Mouse (Mus musculus) forebrain, embryonic 12.5 days (tissue): ENCODE results near the gene Ubr3. TPM values are rescaled to one million over a fixed set of nuclear protein-coding genes. Genes with fewer than 3 reads are reported as not detected.
"Not testable (repeated sequence)": the region's sequence is repeated elsewhere in the genome, so short reads cannot be mapped to it uniquely, and the experiment has no call there.

Experiments
- ATAC-seq: fragments of 200-750 bp; cut with Nextera tagmentation; 2 replicates; pipeline ENCODE4 v1.8.0; 2017; ENCODE audit warnings: moderate TSS enrichment; ENCODE audit not compliant: low FRiP score
- H3K27ac ChIP-seq: fragments of 300-500 bp; sonication (generic); 2 replicates; pipeline ENCODE4 v1.5.1; 2016; ENCODE audit warnings: mild to moderate bottlenecking
- H3K27me3 ChIP-seq: fragments of 300-500 bp; sonication (generic); 2 replicates; pipeline ENCODE4 v1.6.1; 2016; ENCODE audit warnings: mild to moderate bottlenecking
- H3K36me3 ChIP-seq: fragments of 300-500 bp; sonication (generic); replicated peaks from 2 replicates; pipeline ENCODE4 v1.6.1; 2016; ENCODE audit warnings: mild to moderate bottlenecking
- H3K4me1 ChIP-seq: fragments of 300-500 bp; sonication (generic); 2 replicates; pipeline ENCODE4 v1.6.1; 2016
- H3K4me2 ChIP-seq: fragments of 300-500 bp; sonication (generic); 2 replicates; pipeline ENCODE4 v1.6.1; 2016; ENCODE audit warnings: mild to moderate bottlenecking, moderate library complexity
- H3K4me3 ChIP-seq: fragments of 300-500 bp; sonication (generic); replicated peaks from 2 replicates; pipeline ENCODE4 v1.5.1; 2016; ENCODE audit warnings: mild to moderate bottlenecking
- H3K9ac ChIP-seq: fragments of 300-500 bp; sonication (generic); 2 replicates; pipeline ENCODE4 v1.6.1; 2016; ENCODE audit warnings: mild to moderate bottlenecking
- H3K9me3 ChIP-seq: fragments of 300-500 bp; sonication (generic); 2 replicates; pipeline ENCODE4 v1.6.1; 2016
- WGBS: fragments of 180-500 bp; shearing (Covaris S2); methylation state at CpG from one replicate; pipeline ENCODE4 v1.1.7; 2016; 5-methylcytosine and 5-hydroxymethylcytosine counted together
- polyA plus RNA-seq: library from polyadenylated mRNA; unstranded; fragments of >200 nt; fragmentation: Nextera tagmentation; extraction: Ambion mirVana; gene quantifications from 2 replicates; pipeline ENCODE4 v1.2.1, GENCODE M21; 2016

Ubr3 gene
- polyA plus RNA-seq, 1 experiment from 2014 or later, result 22.2 TPM

- 0 out of 2 replicates have a peak within 1 kb of the TSS, but pooled peaks have one; percentile 14 for H3K27ac ChIP-seq
- peak within 1 kb of the TSS; percentile 61 for H3K4me3 ChIP-seq
- H3K4me1 ChIP-seq, result peaks cover 12% of the 10 kb centered on the region
- no peaks in the 10 kb centered on the region; the same call in 1 of the 2 replicates for H3K36me3 ChIP-seq
- peak; percentile 94 for ATAC-seq
- no peaks in the 10 kb centered on the region for H3K9me3 ChIP-seq
- H3K9ac ChIP-seq, result peak within 1 kb of the TSS; percentile 74
- WGBS, result 2% methylated on average over 45 of the region's 45 CpGs
- no peaks in the 10 kb centered on the region for H3K27me3 ChIP-seq
- peak within 1 kb of the TSS; percentile 70 for H3K4me2 ChIP-seq
These were observed 11.4 kb upstream of the Ubr3 start, which contains the start of gene Mettl5 for GRCm38 (mm10) chr2:69885451-69886305. TSS of gene Mettl5 (minus strand) at chr2:69885615.

- Histone ChIP-seq H3K36me3 (no peaks in the 10 kb centered on the region), H3K9me3 (no peaks in the 10 kb centered on the region), H3K4me3 (no peak overlapping the region), H3K27me3 (no peaks in the 10 kb centered on the region), H3K9ac (no peak overlapping the region), H3K4me1 (peaks cover 12% of the 10 kb centered on the region), H3K4me2 (no peak overlapping the region), H3K27ac (no peak overlapping the region)
- ATAC-seq, result no peak
- WGBS, result 85% methylated on average over 2 of the region's 2 CpGs
These were observed 8.1 kb upstream of the Ubr3 start for GRCm38 (mm10) chr2:69888957-69889356.

- Histone ChIP-seq H3K27me3 (no peaks in the 10 kb centered on the region), H3K4me3 (no peak overlapping the region), H3K4me1 (no peaks in the 10 kb centered on the region), H3K9ac (no peak overlapping the region), H3K4me2 (no peak overlapping the region), H3K9me3 (no peaks in the 10 kb centered on the region), H3K36me3 (no peaks in the 10 kb centered on the region), H3K27ac (no peak overlapping the region)
- WGBS, result 72% methylated on average over 7 of the region's 7 CpGs
- no peak for ATAC-seq
These were observed 6.2 kb upstream of the Ubr3 start for GRCm38 (mm10) chr2:69890843-69891242.

GRCm38 (mm10) chr2:69893145-69893544 lies 3.9 kb upstream of the Ubr3 start:
- Histone ChIP-seq H3K9me3 (no peaks in the 10 kb centered on the region), H3K4me3 (no peak overlapping the region), H3K4me2 (no peak overlapping the region), H3K36me3 (no peaks in the 10 kb centered on the region), H3K9ac (no peak overlapping the region), H3K4me1 (peaks cover 3% of the 10 kb centered on the region), H3K27ac (no peak overlapping the region), H3K27me3 (no peaks in the 10 kb centered on the region)
- 94% methylated on average over 1 of the region's 1 CpGs for WGBS
- ATAC-seq, result no peak

GRCm38 (mm10) chr2:69893891-69894290 lies 3.2 kb upstream of the Ubr3 start:
- Histone ChIP-seq H3K9ac (no peak overlapping the region), H3K27ac (no peak overlapping the region), H3K27me3 (no peaks in the 10 kb centered on the region), H3K4me1 (peaks cover 10% of the 10 kb centered on the region), H3K4me2 (no peak overlapping the region), H3K9me3 (no peaks in the 10 kb centered on the region), H3K4me3 (no peak overlapping the region), H3K36me3 (no peaks in the 10 kb centered on the region)
- WGBS, result 90% methylated on average over 5 of the region's 5 CpGs
- no peak for ATAC-seq

GRCm38 (mm10) chr2:69895502-69896223 lies 1.4 kb upstream of the Ubr3 start:
- no peak for ATAC-seq
- no peak overlapping the region for H3K4me3 ChIP-seq
- no peaks in the 10 kb centered on the region for H3K36me3 ChIP-seq
- H3K9ac ChIP-seq, result no peak overlapping the region
- H3K27ac ChIP-seq, result no peak overlapping the region
- H3K27me3 ChIP-seq, result no peaks in the 10 kb centered on the region
- 60% methylated on average over 14 of the region's 14 CpGs for WGBS
- H3K4me1 ChIP-seq, result peaks cover 18% of the 10 kb centered on the region
- no peaks in the 10 kb centered on the region for H3K9me3 ChIP-seq
- no peak overlapping the region for H3K4me2 ChIP-seq

- no peaks in the 10 kb centered on the region for H3K27me3 ChIP-seq
- peaks cover 18% of the 10 kb centered on the region for H3K4me1 ChIP-seq
- H3K4me3 ChIP-seq, result no peak overlapping the region
- H3K4me2 ChIP-seq, result no peak overlapping the region
- no peak overlapping the region for H3K9ac ChIP-seq
- no peaks in the 10 kb centered on the region for H3K9me3 ChIP-seq
- 94% methylated on average over 4 of the region's 4 CpGs for WGBS
- ATAC-seq, result no peak
- H3K36me3 ChIP-seq, result no peaks in the 10 kb centered on the region
- H3K27ac ChIP-seq, result no peak overlapping the region
These were observed 843 bp upstream of the Ubr3 start for GRCm38 (mm10) chr2:69896224-69896581.

GRCm38 (mm10) chr2:69897618-69898575 lies 851 bp downstream of the Ubr3 start:
- Histone ChIP-seq H3K4me3 (peak overlapping the region; percentile 99), H3K27ac (peak overlapping the region; percentile 93), H3K27me3 (no peaks in the 10 kb centered on the region), H3K9me3 (no peaks in the 10 kb centered on the region), H3K9ac (peak overlapping the region; percentile 96), H3K4me2 (peak overlapping the region; percentile 98), H3K4me1 (peaks cover 18% of the 10 kb centered on the region), H3K36me3 (peaks cover 3% of the 10 kb centered on the region; the same call in 1 of the 2 replicates)
- ATAC-seq, result peak; percentile 51
- 1% methylated on average over 53 of the region's 55 CpGs for WGBS

- peaks cover 7% of the 10 kb centered on the region; the same call in 1 of the 2 replicates for H3K36me3 ChIP-seq
- H3K4me1 ChIP-seq, result peaks cover 14% of the 10 kb centered on the region
- WGBS, result 97% methylated on average over 3 of the region's 3 CpGs
- ATAC-seq, result no peak
- H3K27me3 ChIP-seq, result no peaks in the 10 kb centered on the region
- no peak overlapping the region for H3K9ac ChIP-seq
- H3K27ac ChIP-seq, result no peak overlapping the region
- H3K4me3 ChIP-seq, result no peak overlapping the region
- H3K4me2 ChIP-seq, result no peak overlapping the region
- H3K9me3 ChIP-seq, result no peaks in the 10 kb centered on the region
These were observed 6.5 kb downstream of the Ubr3 start for GRCm38 (mm10) chr2:69903541-69903940.

- not testable (repeated sequence) for H3K27ac ChIP-seq, H3K4me1 ChIP-seq, H3K36me3 ChIP-seq, ATAC-seq, H3K9me3 ChIP-seq, H3K4me2 ChIP-seq, H3K9ac ChIP-seq, H3K27me3 ChIP-seq, H3K4me3 ChIP-seq
- 87% methylated on average over 4 of the region's 4 CpGs for WGBS
These were observed 10.3 kb downstream of the Ubr3 start for GRCm38 (mm10) chr2:69907394-69907793.

GRCm38 (mm10) chr2:69912801-69913200 lies 15.8 kb downstream of the Ubr3 start:
- 39% methylated on average over 2 of the region's 2 CpGs for WGBS
- ATAC-seq, result no peak

GRCm38 (mm10) chr2:69917301-69917700 lies 20.3 kb downstream of the Ubr3 start:
- no peak overlapping the region for H3K4me2 ChIP-seq
- ATAC-seq, result no peak
- H3K4me3 ChIP-seq, result no peak overlapping the region
- H3K27ac ChIP-seq, result no peak overlapping the region
- H3K36me3 ChIP-seq, result peaks cover 34% of the 10 kb centered on the region
- H3K9ac ChIP-seq, result no peak overlapping the region
- H3K9me3 ChIP-seq, result no peaks in the 10 kb centered on the region
- WGBS, result 94% methylated on average over 3 of the region's 3 CpGs
- no peaks in the 10 kb centered on the region for H3K27me3 ChIP-seq
- H3K4me1 ChIP-seq, result no peaks in the 10 kb centered on the region

More at GRCm38 (mm10) chr2:69912801-69913200, 15.8 kb downstream of the Ubr3 start:
- Histone ChIP-seq H3K4me2 (no peak overlapping the region), H3K4me1 (no peaks in the 10 kb centered on the region), H3K9ac (no peak overlapping the region), H3K9me3 (no peaks in the 10 kb centered on the region), H3K4me3 (no peak overlapping the region), H3K27ac (no peak overlapping the region), H3K36me3 (peaks cover 17% of the 10 kb centered on the region), H3K27me3 (no peaks in the 10 kb centered on the region)
